ENCODE assay signal across 9 mouse cellular contexts in genomic region chr11:120378031-120378610, GRCm38 (mm10). TPM values are rescaled to one million over a fixed set of nuclear protein-coding genes. Genes with fewer than 3 reads are reported as not detected.
DNase-seq lines count a peak whose midpoint lies in the region; ATAC-seq and TF ChIP-seq lines count a peak whose summit lies in the region.
"Had no signal": no experiment of that assay in that cellular context is flagged by ENCODE, and none has a peak within 500 bp of the region (broad histone marks: within the 10 kb centered on the region; RNA-seq: fewer than 3 reads in every experiment).

No protein-coding gene starts in this region.

- no peaks in the 10 kb centered on the region for H3K9me3 ChIP-seq in forebrain, embryonic 11.5 days (ENCODE audit: control insufficient read depth, low read length)
- no peaks in the 10 kb centered on the region for H3K9me3 ChIP-seq in intestine, embryonic 14.5 days (ENCODE audit: control insufficient read depth, low read length)
- H3K9me3 ChIP-seq in liver, embryonic 15.5 days (replicated peaks) = no peaks in the 10 kb centered on the region

- no peak for TF ChIP-seq POLR2A in bone marrow macrophage, adult 2 months (IDR thresholded peaks at IDR 0.05; ENCODE audit: borderline replicate concordance, low read depth, low read length)

- no peaks in the 10 kb centered on the region for H3K27me3 ChIP-seq in forebrain, embryonic 11.5 days (ENCODE audit: control insufficient read depth, insufficient read depth, low read length)
- H3K27me3 ChIP-seq in intestine, embryonic 14.5 days (replicated peaks; ENCODE audit: control insufficient read depth, insufficient read depth, low read length) = no peaks in the 10 kb centered on the region
- no peaks in the 10 kb centered on the region for H3K27me3 ChIP-seq in liver, embryonic 15.5 days

- 3% methylated on average over 40 of the region's 40 CpGs for WGBS in forebrain, embryonic 11.5 days
- 2% methylated on average over 40 of the region's 40 CpGs for WGBS in intestine, embryonic 14.5 days
- 3% methylated on average over 37 of the region's 40 CpGs for WGBS in liver, embryonic 15.5 days (ENCODE audit: insufficient replicate concordance)

- peaks cover 10% of the 10 kb centered on the region for H3K36me3 ChIP-seq in forebrain, embryonic 11.5 days (ENCODE audit: control insufficient read depth, insufficient read depth, low read length)
- peaks cover 78% of the 10 kb centered on the region for H3K36me3 ChIP-seq in intestine, embryonic 14.5 days (ENCODE audit: control insufficient read depth, insufficient read depth, low read length)
- peaks cover 56% of the 10 kb centered on the region for H3K36me3 ChIP-seq in liver, embryonic 15.5 days (replicated peaks)

- H3K27ac ChIP-seq in bone marrow macrophage, adult 2 months (ENCODE audit: insufficient read depth, low read depth, low read length) = no peak overlapping the region
- no peak overlapping the region for H3K27ac ChIP-seq in forebrain, embryonic 11.5 days (ENCODE audit: low read depth, low read length)
- no peak overlapping the region for H3K27ac ChIP-seq in intestine, embryonic 14.5 days (ENCODE audit: low read depth)
- H3K27ac ChIP-seq in liver, embryonic 15.5 days (replicated peaks) = 0 out of 2 replicates have a peak overlapping the region, but pooled peaks have one; percentile 45

- H3K4me3 ChIP-seq in bone marrow macrophage, adult 2 months (ENCODE audit: insufficient read depth, low read length) = peak overlapping the region; percentile 91
- peak overlapping the region; percentile 81 for H3K4me3 ChIP-seq in forebrain, embryonic 11.5 days (ENCODE audit: low read depth, low read length)
- peak overlapping the region; percentile 91 for H3K4me3 ChIP-seq in intestine, embryonic 14.5 days (ENCODE audit: low read depth, low read length)
- peak overlapping the region; percentile 75 for H3K4me3 ChIP-seq in liver, embryonic 15.5 days (replicated peaks)

- peak; percentile 65 to 79 for DNase-seq in adrenal gland, adult (ENCODE audit: inconsistent age in 2 of 2, low spot score in 1 of 2)
- no peak for DNase-seq in adrenal gland, postnatal 4 days (ENCODE audit: low spot score in 2 of 2)
- DNase-seq in forebrain, embryonic 11.5 days (ENCODE audit: low spot score) = peak; percentile 71
- peak; percentile 72 for DNase-seq in intestine, embryonic 14.5 days (ENCODE audit: low spot score)
- peak; percentile 46 for DNase-seq in neural tube, embryonic 10.5 days (ENCODE audit: extremely low spot score, low spot score)

- peak; percentile 34 for ATAC-seq in forebrain, embryonic 11.5 days (replicated peaks; ENCODE audit: low FRiP score)
- peak; percentile 24 for ATAC-seq in intestine, embryonic 14.5 days (replicated peaks; ENCODE audit: low FRiP score, low TSS enrichment, low read depth)
- ATAC-seq in liver, embryonic 15.5 days (ENCODE audit: insufficient read depth) = peak; percentile 64
- no peak for ATAC-seq in activated CD4-positive, CD25-positive, alpha-beta regulatory T cell, adult 4 months

- peak overlapping the region; percentile 99 for H3K4me2 ChIP-seq in forebrain, embryonic 11.5 days (ENCODE audit: low read depth, low read length, severe bottlenecking)
- H3K4me2 ChIP-seq in intestine, embryonic 14.5 days (ENCODE audit: low read length) = peak overlapping the region; percentile 95
- H3K4me2 ChIP-seq in liver, embryonic 15.5 days = peak overlapping the region; percentile 96

- no peak for TF ChIP-seq CTCF in bone marrow macrophage, adult 2 months (IDR thresholded peaks at IDR 0.05; ENCODE audit: low read depth, low read length)

- H3K4me1 ChIP-seq in bone marrow macrophage, adult 2 months (ENCODE audit: control insufficient read depth, insufficient read depth, low read length) = no peaks in the 10 kb centered on the region; the same call in 1 of the 2 replicates
- H3K4me1 ChIP-seq in forebrain, embryonic 11.5 days (replicated peaks; ENCODE audit: control insufficient read depth, insufficient read depth, low read length) = peaks cover 11% of the 10 kb centered on the region
- H3K4me1 ChIP-seq in intestine, embryonic 14.5 days (replicated peaks; ENCODE audit: control insufficient read depth, insufficient read depth, low read length) = peaks cover 16% of the 10 kb centered on the region
- H3K4me1 ChIP-seq in liver, embryonic 15.5 days (replicated peaks) = peaks cover 26% of the 10 kb centered on the region

- peak overlapping the region; percentile 72 for H3K9ac ChIP-seq in forebrain, embryonic 11.5 days (ENCODE audit: low read length)
- H3K9ac ChIP-seq in intestine, embryonic 14.5 days (ENCODE audit: low read length) = peak overlapping the region; percentile 72
- H3K9ac ChIP-seq in liver, embryonic 15.5 days = peak overlapping the region; percentile 67

RNA-seq across cellular contexts. Expression of gene Faap100, which starts 0.4 kb away (rescaled TPM):
- 10 to 100 TPM; 34.5 to 35.6 TPM for total RNA-seq in adrenal gland, postnatal 4 days (2021)
- 10.4 and 13.1 TPM in 2 replicates for polyA plus RNA-seq in bone marrow macrophage, adult 2 months (2012; ENCODE audit: insufficient read depth, insufficient read length, missing spikeins)
- 33.8 and 39.8 TPM in 2 replicates for polyA plus RNA-seq in forebrain, embryonic 11.5 days (2014; fragmentation: Nextera tagmentation; extraction: Ambion mirVana)
- polyA plus RNA-seq in intestine, embryonic 14.5 days (2014; fragmentation: Nextera tagmentation; extraction: Ambion mirVana) = 32.6 and 37.0 TPM in 2 replicates
- polyA plus RNA-seq in liver, embryonic 15.5 days (2015; fragmentation: Nextera tagmentation; extraction: Ambion mirVana) = 6.2 and 7.2 TPM in 2 replicates
- 10 to 100 TPM; 12.2 to 18.7 TPM for polyA plus RNA-seq in activated CD4-positive, CD25-positive, alpha-beta regulatory T cell, adult 4 months (2017; shearing (Covaris generic))

RNA-seq across cellular contexts. Expression of gene Fscn2, which starts 16.8 kb away (rescaled TPM):
- under 1 TPM; 0.39 to 0.51 TPM for total RNA-seq in adrenal gland, postnatal 4 days (2021)
- polyA plus RNA-seq in bone marrow macrophage, adult 2 months (2012; ENCODE audit: insufficient read depth, insufficient read length, missing spikeins) = not detected in 2 replicates
- 1.0 TPM in 1 of 2 replicates, not detected in the other for polyA plus RNA-seq in forebrain, embryonic 11.5 days (2014; fragmentation: Nextera tagmentation; extraction: Ambion mirVana)
- polyA plus RNA-seq in intestine, embryonic 14.5 days (2014; fragmentation: Nextera tagmentation; extraction: Ambion mirVana) = 0.12 and 0.65 TPM in 2 replicates
- polyA plus RNA-seq in liver, embryonic 15.5 days (2015; fragmentation: Nextera tagmentation; extraction: Ambion mirVana) = not detected in 2 replicates
- polyA plus RNA-seq in activated CD4-positive, CD25-positive, alpha-beta regulatory T cell, adult 4 months (2017; shearing (Covaris generic)) = 1 to 10 TPM in 1 of 2 experiments, under 1 TPM in 1; 0.47 to 1.1 TPM
- total RNA-seq: heart, postnatal 10 days had no signal

RNA-seq across cellular contexts. Expression of gene Actg1, which starts 29.8 kb away (rescaled TPM):
- 1,000 to 10,000 TPM in 1 of 2 experiments, 100 to 1,000 TPM in 1; 949 to 1,134 TPM for total RNA-seq in adrenal gland, postnatal 4 days (2021)
- 2,086 and 2,131 TPM in 2 replicates for polyA plus RNA-seq in bone marrow macrophage, adult 2 months (2012; ENCODE audit: insufficient read depth, insufficient read length, missing spikeins)
- polyA plus RNA-seq in forebrain, embryonic 11.5 days (2014; fragmentation: Nextera tagmentation; extraction: Ambion mirVana) = 2,808 and 3,088 TPM in 2 replicates
- polyA plus RNA-seq in intestine, embryonic 14.5 days (2014; fragmentation: Nextera tagmentation; extraction: Ambion mirVana) = 2,797 and 3,021 TPM in 2 replicates
- 559 and 587 TPM in 2 replicates for polyA plus RNA-seq in liver, embryonic 15.5 days (2015; fragmentation: Nextera tagmentation; extraction: Ambion mirVana)
- 1,000 to 10,000 TPM; 2,904 to 3,852 TPM for polyA plus RNA-seq in activated CD4-positive, CD25-positive, alpha-beta regulatory T cell, adult 4 months (2017; shearing (Covaris generic))

RNA-seq across cellular contexts. Expression of gene Nploc4, which starts 59.4 kb away (rescaled TPM):
- 10 to 100 TPM; 76.3 to 77.5 TPM for total RNA-seq in adrenal gland, postnatal 4 days (2021)
- 45.6 and 46.6 TPM in 2 replicates for polyA plus RNA-seq in bone marrow macrophage, adult 2 months (2012; ENCODE audit: insufficient read depth, insufficient read length, missing spikeins)
- polyA plus RNA-seq in forebrain, embryonic 11.5 days (2014; fragmentation: Nextera tagmentation; extraction: Ambion mirVana) = 52.4 and 56.4 TPM in 2 replicates
- polyA plus RNA-seq in intestine, embryonic 14.5 days (2014; fragmentation: Nextera tagmentation; extraction: Ambion mirVana) = 34.5 and 37.4 TPM in 2 replicates
- polyA plus RNA-seq in liver, embryonic 15.5 days (2015; fragmentation: Nextera tagmentation; extraction: Ambion mirVana) = 20.6 and 24.3 TPM in 2 replicates
- 1 to 10 TPM; 9.1 to 9.7 TPM for polyA plus RNA-seq in activated CD4-positive, CD25-positive, alpha-beta regulatory T cell, adult 4 months (2017; shearing (Covaris generic))

Comparison
In these comparisons a context has a peak if more than half of its experiments do, and no peak if none do; other contexts are left out.
1. DNase-seq: peak in adrenal gland, adult (2 of 2), forebrain, embryonic 11.5 days (single experiment), intestine, embryonic 14.5 days (single experiment) and neural tube, embryonic 10.5 days (single experiment); none in adrenal gland, postnatal 4 days (0 of 2).
2. Peak in every context shown above with its lines, with median percentiles within 50 percentile points of each other: H3K4me3 ChIP-seq, H3K4me2 ChIP-seq and H3K9ac ChIP-seq.